Mouse (Mus musculus) C2C12 (cell line): ENCODE measurements around the gene Gm20388.

ENCODE experiments used
- CTCF ChIP-seq: IDR thresholded peaks from one replicate; pipeline ENCODE4 v1.5.1; 2011; ENCODE audit not compliant: control insufficient read depth, insufficient read depth, insufficient read length
- MYOD1 ChIP-seq: IDR thresholded peaks from one replicate; pipeline ENCODE4 v1.6.1; 2011; ENCODE audit warnings: low read depth; ENCODE audit not compliant: control insufficient read depth, insufficient read length

DNA sequence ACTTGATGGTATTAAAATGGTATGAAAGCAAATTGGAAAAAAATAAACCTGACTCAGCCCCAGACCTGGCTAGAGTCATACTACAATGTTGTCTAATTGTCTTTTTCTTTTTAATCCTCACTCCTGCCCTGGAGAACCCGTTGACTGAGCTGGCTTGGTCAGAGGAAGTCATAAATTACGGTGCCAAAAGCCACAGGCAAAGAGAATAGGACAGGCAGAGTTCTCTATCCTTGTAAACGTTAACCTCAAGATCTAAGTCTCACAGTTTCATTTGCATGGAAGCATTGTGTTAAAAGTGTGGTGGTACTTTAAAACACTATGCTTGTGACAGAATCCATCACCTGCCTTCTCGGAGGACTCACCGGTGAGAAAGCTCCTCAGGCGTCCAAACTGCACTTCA lies 4097.2 kb downstream of the Gm20388 start:
- TF ChIP-seq MYOD1 (no peak), CTCF (no peak)
